In the genomic region with DNA sequence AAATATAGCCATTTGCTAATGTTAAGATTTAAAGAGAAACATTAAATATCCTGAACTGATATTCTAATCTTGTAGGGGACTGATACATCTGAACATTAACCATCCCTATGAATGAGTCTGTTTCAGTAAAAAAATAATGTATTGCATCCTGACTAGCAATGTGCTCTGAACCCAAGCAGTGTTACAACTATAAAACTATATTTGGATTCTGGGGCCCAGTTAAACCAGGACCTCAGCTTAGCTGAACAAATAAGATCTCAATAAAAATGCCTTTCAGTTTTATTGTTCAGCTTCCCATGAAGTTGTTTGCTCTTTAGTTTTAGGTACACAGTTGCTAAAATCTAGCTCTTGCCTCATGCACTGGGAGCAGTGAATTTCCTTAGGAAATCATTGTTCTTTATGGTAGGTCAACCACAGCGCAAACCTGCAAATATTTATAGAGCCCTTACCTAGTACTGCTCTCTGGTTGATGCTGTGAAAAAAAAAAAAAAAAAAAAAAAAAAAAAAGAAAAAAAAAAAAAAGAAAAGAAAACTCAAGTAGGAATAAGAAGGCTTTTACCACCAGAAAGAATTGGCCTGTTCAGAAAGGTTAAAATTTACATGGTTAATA, we compare ENCODE assay signal across 11 mouse cellular contexts.
"Had no signal": no experiment of that assay in that cellular context is flagged by ENCODE, and none has a peak within 500 bp of the region (broad histone marks: within the 10 kb centered on the region; RNA-seq: fewer than 3 reads in every experiment).

No protein-coding gene starts in this region.

- H3K9ac ChIP-seq: hindbrain, embryonic 12.5 days; liver, embryonic 15.5 days; lung, embryonic 15.5 days; midbrain, embryonic 13.5 days had no signal

- H3K4me3 ChIP-seq: hindbrain, embryonic 12.5 days; left cerebral cortex, adult 2 months; liver, embryonic 15.5 days; lung, embryonic 15.5 days; midbrain, embryonic 13.5 days had no signal

- H3K4me1 ChIP-seq: hindbrain, embryonic 12.5 days; liver, embryonic 15.5 days; lung, embryonic 15.5 days; midbrain, embryonic 13.5 days had no signal

- H3K36me3 ChIP-seq: hindbrain, embryonic 12.5 days; liver, embryonic 15.5 days; lung, embryonic 15.5 days; midbrain, embryonic 13.5 days had no signal

- H3K4me2 ChIP-seq: hindbrain, embryonic 12.5 days; liver, embryonic 11.5 days; liver, embryonic 15.5 days; lung, embryonic 15.5 days; midbrain, embryonic 13.5 days had no signal

- ATAC-seq: hindbrain, embryonic 16.5 days; inflammation-experienced regulatory T-cells, adult 6 months; midbrain, embryonic 13.5 days had no signal

- H3K27ac ChIP-seq: hindbrain, embryonic 12.5 days; left cerebral cortex, adult 2 months; liver, embryonic 15.5 days; lung, embryonic 15.5 days; midbrain, embryonic 13.5 days had no signal

- DNase-seq: kidney, postnatal 10 days; right cerebral cortex, postnatal 14 days; thymus, postnatal 4 days had no signal

- H3K9me3 ChIP-seq: hindbrain, embryonic 12.5 days; liver, embryonic 15.5 days; lung, embryonic 15.5 days; midbrain, embryonic 13.5 days had no signal

- H3K27me3 ChIP-seq: hindbrain, embryonic 12.5 days; liver, embryonic 15.5 days; lung, embryonic 15.5 days; midbrain, embryonic 13.5 days had no signal
